Mouse (Mus musculus): ENCODE measurements around the gene E130218I03Rik. TPM values are rescaled to one million over a fixed set of nuclear protein-coding genes. Genes with fewer than 3 reads are reported as not detected.

E130218I03Rik gene
- polyA plus RNA-seq (2014; fragmentation: Nextera tagmentation; extraction: Ambion mirVana), result 0.39 and 0.65 TPM in 2 replicates

DNA sequence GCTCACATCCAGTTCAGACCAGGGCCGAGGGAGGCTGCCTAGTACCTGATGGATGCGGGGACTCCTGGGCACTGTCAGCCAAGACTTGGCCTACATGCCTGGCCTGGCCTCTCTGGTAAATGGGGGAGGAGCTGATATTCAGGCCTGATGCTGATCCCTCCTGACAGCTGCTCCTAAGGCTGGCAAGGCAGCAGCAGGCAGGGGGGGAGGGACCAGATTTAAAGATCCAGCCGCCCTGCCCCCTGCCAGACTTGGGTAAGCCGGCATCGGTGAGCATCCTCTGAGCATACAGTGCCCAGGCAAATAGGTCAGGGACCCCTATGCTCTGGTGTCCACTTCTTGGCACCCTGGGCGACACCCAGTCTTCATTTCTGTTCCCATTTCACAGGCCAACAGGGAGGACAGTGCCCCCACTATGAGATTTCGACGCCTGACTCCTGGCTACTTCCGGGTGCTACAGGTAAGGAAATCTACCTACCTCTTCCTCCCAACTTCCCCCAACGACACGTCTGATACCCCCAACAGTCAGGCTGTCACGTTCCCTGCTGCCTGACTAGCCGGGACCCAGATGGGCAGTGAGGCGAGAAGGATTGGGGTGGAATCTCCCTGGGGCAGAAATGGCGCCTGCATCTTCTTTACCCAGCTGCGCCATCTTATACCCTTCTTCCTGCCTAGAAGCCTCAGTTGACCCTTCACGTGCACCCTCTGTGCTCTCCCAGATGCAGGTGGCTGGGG is at the start of gene E130218I03Rik:
TSS of gene E130218I03Rik (plus strand) at position 147 of the 735 bp plus-strand sequence.
- H3K4me1 ChIP-seq (ENCODE audit: control insufficient read depth, insufficient read depth, low read length), result no peaks in the 10 kb centered on the region; the same call in none of the 2 replicates
- 86% methylated on average over 17 of the region's 17 CpGs for WGBS
- H3K4me3 ChIP-seq (ENCODE audit: low read depth, low read length), result peak within 1 kb of the TSS; percentile 79; the same call in 1 of the 2 replicates
- H3K9me3 ChIP-seq (replicated peaks; ENCODE audit: control insufficient read depth, low read length), result no peaks in the 10 kb centered on the region
- H3K27me3 ChIP-seq (ENCODE audit: control insufficient read depth, insufficient read depth, low read length), result peaks cover 3% of the 10 kb centered on the region; the same call in 1 of the 2 replicates
- H3K36me3 ChIP-seq (replicated peaks; ENCODE audit: control insufficient read depth, insufficient read depth, low read depth, low read length), result no peaks in the 10 kb centered on the region
- H3K4me2 ChIP-seq (ENCODE audit: low read depth, low read length), result peak within 1 kb of the TSS; percentile 88
- DNase-seq (ENCODE audit: low spot score), result no peak
- ATAC-seq (replicated peaks; ENCODE audit: insufficient number of reproducible peaks, low FRiP score, low TSS enrichment, low read depth), result no peak
- H3K27ac ChIP-seq (replicated peaks; ENCODE audit: low read depth, low read length), result no peak within 1 kb of the TSS
- no peak within 1 kb of the TSS for H3K9ac ChIP-seq (replicated peaks; ENCODE audit: low read length)

DNA sequence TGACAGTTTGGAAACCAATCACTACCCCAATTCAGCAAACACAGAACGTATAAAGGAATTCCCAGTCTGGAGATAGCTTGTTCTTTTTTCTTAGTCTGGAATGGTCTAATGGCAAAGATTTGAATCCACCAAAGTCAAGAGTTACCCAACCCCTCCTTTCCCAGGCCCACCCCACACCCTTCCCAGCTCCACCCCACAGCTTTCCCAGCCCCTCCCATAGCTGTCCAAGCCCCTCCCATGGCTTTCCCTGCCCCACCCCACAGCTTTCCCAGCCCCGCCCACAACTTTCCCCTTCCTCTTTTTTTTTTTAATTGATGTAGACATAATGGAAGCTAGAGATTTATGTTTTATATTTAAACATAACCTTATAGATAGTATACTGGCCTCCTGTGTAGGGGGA is 44.1 kb upstream of the E130218I03Rik start:
- WGBS, result 73% methylated on average over 2 of the region's 2 CpGs
- H3K36me3 ChIP-seq (replicated peaks; ENCODE audit: control insufficient read depth, insufficient read depth, low read depth, low read length), result no peaks in the 10 kb centered on the region
- H3K4me2 ChIP-seq (ENCODE audit: low read depth, low read length), result no peak overlapping the region
- H3K9ac ChIP-seq (replicated peaks; ENCODE audit: low read length), result no peak overlapping the region
- no peaks in the 10 kb centered on the region for H3K9me3 ChIP-seq (replicated peaks; ENCODE audit: control insufficient read depth, low read length)
- H3K27me3 ChIP-seq (ENCODE audit: control insufficient read depth, insufficient read depth, low read length), result no peaks in the 10 kb centered on the region
- H3K4me1 ChIP-seq (ENCODE audit: control insufficient read depth, insufficient read depth, low read length), result no peaks in the 10 kb centered on the region
- DNase-seq (ENCODE audit: low spot score) (no peak), ATAC-seq (replicated peaks; ENCODE audit: insufficient number of reproducible peaks, low FRiP score, low TSS enrichment, low read depth) (no peak)
- H3K27ac ChIP-seq (replicated peaks; ENCODE audit: low read depth, low read length), result no peak overlapping the region
- H3K4me3 ChIP-seq (ENCODE audit: low read depth, low read length), result no peak overlapping the region

DNA sequence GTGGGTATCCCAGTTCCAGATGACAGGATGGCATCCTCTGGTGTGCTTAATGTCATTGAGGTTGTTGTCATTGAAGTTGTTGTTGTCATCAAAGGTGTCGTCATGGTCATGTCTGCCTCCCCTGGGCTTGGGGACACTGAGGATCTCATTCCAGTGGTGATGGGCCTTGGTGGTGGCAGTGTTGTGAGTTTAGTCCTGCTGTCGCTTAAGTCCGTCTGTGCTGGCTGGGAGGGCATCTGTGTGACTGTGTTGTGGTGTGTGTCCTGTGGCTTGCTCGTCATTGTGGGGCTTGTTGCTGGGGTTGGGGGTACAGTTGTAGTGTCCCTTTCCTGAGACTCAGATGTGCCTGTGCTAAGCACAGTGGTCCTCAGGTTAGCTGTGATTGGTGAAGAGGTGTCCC is 40.6 kb upstream of the E130218I03Rik start, which contains the start of gene Gm7534:
TSS of gene Gm7534 (minus strand) at position 101 of the 400 bp plus-strand sequence.
- no peak within 1 kb of the TSS for H3K4me3 ChIP-seq (ENCODE audit: low read depth, low read length)
- H3K4me1 ChIP-seq (ENCODE audit: control insufficient read depth, insufficient read depth, low read length), result no peaks in the 10 kb centered on the region
- 96% methylated on average over 4 of the region's 4 CpGs for WGBS
- ATAC-seq (replicated peaks; ENCODE audit: insufficient number of reproducible peaks, low FRiP score, low TSS enrichment, low read depth), result no peak
- DNase-seq (ENCODE audit: low spot score), result no peak
- no peak within 1 kb of the TSS for H3K4me2 ChIP-seq (ENCODE audit: low read depth, low read length)
- no peak within 1 kb of the TSS for H3K9ac ChIP-seq (replicated peaks; ENCODE audit: low read length)
- H3K9me3 ChIP-seq (replicated peaks; ENCODE audit: control insufficient read depth, low read length), result no peaks in the 10 kb centered on the region
- no peaks in the 10 kb centered on the region for H3K36me3 ChIP-seq (replicated peaks; ENCODE audit: control insufficient read depth, insufficient read depth, low read depth, low read length)
- H3K27ac ChIP-seq (replicated peaks; ENCODE audit: low read depth, low read length), result no peak within 1 kb of the TSS
- H3K27me3 ChIP-seq (ENCODE audit: control insufficient read depth, insufficient read depth, low read length), result no peaks in the 10 kb centered on the region

DNA sequence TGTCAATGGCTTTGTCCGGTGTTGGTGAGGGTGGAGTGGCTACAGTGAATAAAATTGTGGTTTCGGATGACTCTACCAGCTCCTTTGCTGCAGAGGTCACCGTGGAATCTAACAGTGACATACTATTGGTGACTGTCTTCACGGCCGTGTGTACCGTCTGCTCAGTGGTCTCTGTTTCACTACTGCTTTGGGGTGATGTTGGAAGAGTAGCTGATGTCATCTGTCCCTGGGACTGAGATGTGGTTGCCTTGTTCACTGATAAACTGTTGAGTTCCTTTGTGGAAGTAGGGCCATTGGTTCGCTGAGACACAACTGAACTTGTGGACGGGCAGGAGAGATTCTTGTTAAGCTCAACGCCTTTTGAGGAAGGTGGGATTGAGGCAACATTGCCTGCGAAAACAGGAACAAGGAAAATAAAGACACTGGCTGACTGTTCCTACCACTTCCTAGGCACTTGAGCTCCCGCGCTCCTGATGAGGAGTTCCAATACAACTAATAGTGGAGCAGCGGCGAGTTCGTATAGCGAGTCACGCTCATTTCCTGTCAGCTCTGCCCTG is 40.0 kb upstream of the E130218I03Rik start:
- DNase-seq (ENCODE audit: low spot score), result no peak
- Histone ChIP-seq H3K27ac (replicated peaks; ENCODE audit: low read depth, low read length) (no peak overlapping the region), H3K4me3 (ENCODE audit: low read depth, low read length) (no peak overlapping the region), H3K4me2 (ENCODE audit: low read depth, low read length) (no peak overlapping the region), H3K9ac (replicated peaks; ENCODE audit: low read length) (no peak overlapping the region), H3K27me3 (ENCODE audit: control insufficient read depth, insufficient read depth, low read length) (no peaks in the 10 kb centered on the region), H3K4me1 (ENCODE audit: control insufficient read depth, insufficient read depth, low read length) (no peaks in the 10 kb centered on the region), H3K9me3 (replicated peaks; ENCODE audit: control insufficient read depth, low read length) (no peaks in the 10 kb centered on the region), H3K36me3 (replicated peaks; ENCODE audit: control insufficient read depth, insufficient read depth, low read depth, low read length) (no peaks in the 10 kb centered on the region)
- WGBS, result 78% methylated on average over 17 of the region's 17 CpGs
- ATAC-seq (replicated peaks; ENCODE audit: insufficient number of reproducible peaks, low FRiP score, low TSS enrichment, low read depth), result no peak

DNA sequence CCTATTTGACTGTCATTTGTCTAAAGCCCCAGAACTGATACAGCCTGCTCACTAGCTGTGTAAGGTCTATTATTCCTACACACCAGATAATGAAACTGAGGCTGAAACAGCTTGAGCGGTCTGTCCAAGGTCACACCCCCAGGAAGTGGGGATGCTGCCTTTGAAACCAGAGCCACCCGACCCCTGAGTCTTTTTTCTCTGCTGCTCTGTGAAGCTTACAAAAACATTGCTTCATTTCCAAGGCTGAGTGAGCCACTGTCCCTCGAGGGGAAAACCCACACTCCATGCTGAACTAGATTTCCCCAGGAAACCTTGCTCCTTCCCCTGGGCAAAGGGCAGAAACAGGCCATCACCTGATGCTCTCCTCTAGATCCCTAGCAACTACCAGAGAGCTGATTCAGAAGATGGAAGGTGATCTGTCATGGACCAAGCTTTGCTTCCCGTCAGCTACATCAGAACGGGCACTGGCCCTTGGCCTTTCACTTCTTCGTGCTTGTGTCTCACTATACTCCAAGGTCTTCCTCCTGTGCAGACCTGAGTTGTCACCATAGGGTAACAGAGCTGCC is 36.9 kb upstream of the E130218I03Rik start:
- no peak overlapping the region for H3K9ac ChIP-seq (replicated peaks; ENCODE audit: low read length)
- no peak overlapping the region for H3K4me2 ChIP-seq (ENCODE audit: low read depth, low read length)
- WGBS, result 42% methylated on average over 6 of the region's 6 CpGs
- H3K27ac ChIP-seq (replicated peaks; ENCODE audit: low read depth, low read length), result no peak overlapping the region
- H3K27me3 ChIP-seq (ENCODE audit: control insufficient read depth, insufficient read depth, low read length), result no peaks in the 10 kb centered on the region
- ATAC-seq (replicated peaks; ENCODE audit: insufficient number of reproducible peaks, low FRiP score, low TSS enrichment, low read depth) (no peak), DNase-seq (ENCODE audit: low spot score) (peak; percentile 11)
- H3K4me1 ChIP-seq (ENCODE audit: control insufficient read depth, insufficient read depth, low read length), result no peaks in the 10 kb centered on the region
- no peaks in the 10 kb centered on the region for H3K36me3 ChIP-seq (replicated peaks; ENCODE audit: control insufficient read depth, insufficient read depth, low read depth, low read length)
- no peaks in the 10 kb centered on the region for H3K9me3 ChIP-seq (replicated peaks; ENCODE audit: control insufficient read depth, low read length)
- no peak overlapping the region for H3K4me3 ChIP-seq (ENCODE audit: low read depth, low read length)

DNA sequence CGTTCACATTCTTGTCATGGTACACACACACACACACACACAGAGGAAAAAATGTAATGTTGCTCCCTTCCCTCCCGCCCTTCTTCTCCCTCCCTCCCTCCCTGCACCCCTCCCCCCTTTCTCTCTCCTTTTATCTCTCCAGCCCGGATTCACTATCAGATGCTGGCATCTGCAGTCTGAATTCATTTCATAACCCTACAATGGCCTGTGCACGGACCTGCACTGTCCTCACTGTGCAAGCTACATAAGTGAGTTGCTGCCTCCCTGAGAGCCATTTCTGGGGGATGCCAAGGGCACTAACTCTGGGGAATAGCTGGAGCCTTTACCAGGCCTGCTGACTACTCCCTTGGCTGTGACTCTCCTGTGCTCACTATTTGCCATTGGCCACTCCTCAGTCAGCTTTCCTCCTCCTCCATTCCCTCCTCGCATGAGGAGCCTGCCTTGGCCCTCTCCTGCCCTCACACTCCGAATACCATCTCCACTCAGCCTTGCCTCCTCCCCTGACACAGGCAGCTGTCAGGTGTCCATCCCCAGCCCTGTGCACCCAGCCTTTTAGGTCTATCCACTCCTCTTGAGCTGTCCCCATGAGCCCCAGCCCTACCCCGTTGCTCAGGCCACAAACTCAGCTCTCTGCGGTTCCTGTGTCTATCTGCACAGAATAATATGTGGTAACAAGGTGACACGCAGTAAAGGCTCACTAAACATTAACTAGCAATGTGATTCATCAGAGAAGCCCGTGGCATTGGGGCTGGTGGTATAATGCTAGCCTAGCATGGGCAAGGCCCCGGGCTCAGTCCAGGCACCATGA is 20.5 kb upstream of the E130218I03Rik start:
- DNase-seq (ENCODE audit: low spot score) (no peak), ATAC-seq (replicated peaks; ENCODE audit: insufficient number of reproducible peaks, low FRiP score, low TSS enrichment, low read depth) (no peak)

DNA sequence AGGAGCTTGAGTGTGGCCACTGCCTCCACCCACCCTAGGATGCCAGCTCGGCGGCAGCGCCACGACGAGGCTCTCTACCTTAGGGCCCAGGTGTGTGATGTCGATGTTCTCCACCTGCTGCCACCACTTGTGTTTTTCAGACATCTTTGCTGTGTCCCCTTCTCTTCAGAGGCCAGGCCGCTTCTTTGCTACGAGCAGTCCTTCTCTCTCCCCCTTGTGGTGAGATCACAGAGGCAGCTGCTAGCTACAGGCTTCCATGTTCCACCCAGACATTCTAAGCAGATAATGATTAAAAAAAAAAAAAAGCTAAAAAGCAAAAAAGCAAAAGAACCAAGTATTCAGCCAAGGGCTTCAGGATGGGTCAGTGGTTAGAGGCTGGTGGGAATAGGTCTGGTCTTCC is 16.3 kb upstream of the E130218I03Rik start, which contains the start of gene Catsper4:
TSS of gene Catsper4 (minus strand) at position 190 of the 400 bp plus-strand sequence.
- Histone ChIP-seq H3K4me2 (ENCODE audit: low read depth, low read length) (no peak within 1 kb of the TSS), H3K9ac (replicated peaks; ENCODE audit: low read length) (no peak within 1 kb of the TSS), H3K9me3 (replicated peaks; ENCODE audit: control insufficient read depth, low read length) (no peaks in the 10 kb centered on the region), H3K27ac (replicated peaks; ENCODE audit: low read depth, low read length) (no peak within 1 kb of the TSS), H3K4me1 (ENCODE audit: control insufficient read depth, insufficient read depth, low read length) (no peaks in the 10 kb centered on the region), H3K4me3 (ENCODE audit: low read depth, low read length) (no peak within 1 kb of the TSS), H3K27me3 (ENCODE audit: control insufficient read depth, insufficient read depth, low read length) (no peaks in the 10 kb centered on the region), H3K36me3 (replicated peaks; ENCODE audit: control insufficient read depth, insufficient read depth, low read depth, low read length) (no peaks in the 10 kb centered on the region)
- no peak for DNase-seq (ENCODE audit: low spot score)
- no peak for ATAC-seq (replicated peaks; ENCODE audit: insufficient number of reproducible peaks, low FRiP score, low TSS enrichment, low read depth)
- WGBS, result 80% methylated on average over 8 of the region's 8 CpGs

More for the DNA sequence above, 20.5 kb upstream of the E130218I03Rik start:
- no peak overlapping the region for H3K4me2 ChIP-seq (ENCODE audit: low read depth, low read length)
- no peaks in the 10 kb centered on the region for H3K36me3 ChIP-seq (replicated peaks; ENCODE audit: control insufficient read depth, insufficient read depth, low read depth, low read length)
- WGBS, result 70% methylated on average over 11 of the region's 11 CpGs
- H3K9me3 ChIP-seq (replicated peaks; ENCODE audit: control insufficient read depth, low read length), result no peaks in the 10 kb centered on the region
- H3K9ac ChIP-seq (replicated peaks; ENCODE audit: low read length), result no peak overlapping the region
- no peak overlapping the region for H3K27ac ChIP-seq (replicated peaks; ENCODE audit: low read depth, low read length)
- H3K27me3 ChIP-seq (ENCODE audit: control insufficient read depth, insufficient read depth, low read length), result no peaks in the 10 kb centered on the region
- H3K4me1 ChIP-seq (ENCODE audit: control insufficient read depth, insufficient read depth, low read length), result no peaks in the 10 kb centered on the region
- no peak overlapping the region for H3K4me3 ChIP-seq (ENCODE audit: low read depth, low read length)

Data from embryonic facial prominence, embryonic 11.5 days (tissue).